23 mouse cellular contexts compared by ENCODE assay signal in the genomic region with DNA sequence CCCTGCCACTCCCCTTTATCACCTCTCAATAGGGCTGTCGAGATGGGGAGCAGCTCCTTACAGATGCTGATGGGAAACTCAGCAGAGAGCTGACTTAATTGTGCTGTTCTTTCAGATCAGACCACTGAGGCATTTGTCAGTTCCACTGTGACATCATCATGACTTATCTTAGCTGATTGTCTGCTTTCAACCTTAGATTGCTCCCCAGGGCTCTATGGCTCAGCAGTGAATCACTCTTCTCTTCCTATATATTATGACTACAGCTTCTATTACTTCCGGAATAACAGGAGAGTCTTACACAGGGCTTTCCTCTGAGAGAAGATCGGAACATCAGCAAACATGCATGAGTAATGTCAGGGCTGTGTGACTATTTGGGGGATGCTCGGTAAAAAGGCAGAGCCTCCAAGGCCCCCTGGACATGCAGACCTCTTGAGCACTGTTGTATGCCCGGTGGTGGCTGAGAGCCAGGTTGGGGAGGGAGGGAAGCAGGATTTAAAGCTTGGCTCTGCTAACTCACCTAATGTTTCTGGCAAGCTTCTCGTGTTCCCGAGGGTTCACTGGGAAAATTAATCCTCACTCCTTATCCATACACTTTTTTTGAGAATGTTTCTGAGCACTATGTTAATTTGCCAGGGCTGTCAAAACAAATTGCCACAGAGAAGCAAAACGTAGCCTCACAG.
DNase-seq lines count a peak whose midpoint lies in the region; ATAC-seq and TF ChIP-seq lines count a peak whose summit lies in the region.
"Had no signal": no experiment of that assay in that cellular context is flagged by ENCODE, and none has a peak within 500 bp of the region (broad histone marks: within the 10 kb centered on the region; RNA-seq: fewer than 3 reads in every experiment).

No protein-coding gene starts in this region.

- peak; percentile 56 for DNase-seq in cerebellum, adult 11-12 months
- DNase-seq in hindbrain, postnatal 0 days (ENCODE audit: low spot score): peak; percentile 49
- DNase-seq in R1 (ENCODE audit: low read depth, low spot score): peak; percentile 72
- peak; percentile 69 to 84 for DNase-seq in cerebellum, postnatal 10 days
- DNase-seq in right cerebral cortex, postnatal 14 days: no peak
- DNase-seq: adrenal gland, postnatal 25 days; embryo, embryonic 11 days; heart, adult 18-20 months; heart, postnatal 4 days; kidney, adult 11 months; kidney, postnatal 14 days; layer of hippocampus, adult 9-11 months; liver, postnatal 0 days; lung, postnatal 14 days; thymus, postnatal 4 days had no signal

- no peaks in the 10 kb centered on the region for H3K36me3 ChIP-seq in hindbrain, postnatal 0 days (ENCODE audit: insufficient read depth, low read length)
- no peaks in the 10 kb centered on the region for H3K36me3 ChIP-seq in hindbrain, embryonic 13.5 days
- no peaks in the 10 kb centered on the region for H3K36me3 ChIP-seq in kidney, embryonic 14.5 days (ENCODE audit: control insufficient read depth, insufficient read depth, low read length)
- H3K36me3 ChIP-seq: embryonic facial prominence, embryonic 15.5 days; forebrain, embryonic 15.5 days; limb, embryonic 15.5 days; midbrain, embryonic 15.5 days had no signal

- 23% methylated on average over 8 of the region's 8 CpGs for WGBS in hindbrain, postnatal 0 days
- 22% methylated on average over 8 of the region's 8 CpGs for WGBS in hindbrain, embryonic 13.5 days
- 23% methylated on average over 8 of the region's 8 CpGs for WGBS in kidney, embryonic 14.5 days

- H3K4me1 ChIP-seq in hindbrain, postnatal 0 days (ENCODE audit: insufficient read depth, low read length): peaks cover 7% of the 10 kb centered on the region
- H3K4me1 ChIP-seq in hindbrain, embryonic 13.5 days (replicated peaks): peaks cover 27% of the 10 kb centered on the region
- H3K4me1 ChIP-seq in kidney, embryonic 14.5 days (ENCODE audit: control insufficient read depth, insufficient read depth, low read length): no peaks in the 10 kb centered on the region
- H3K4me1 ChIP-seq: embryonic facial prominence, embryonic 15.5 days; limb, embryonic 15.5 days; megakaryocyte, embryonic 14.5 days had no signal

- no peaks in the 10 kb centered on the region for H3K27me3 ChIP-seq in hindbrain, postnatal 0 days (ENCODE audit: insufficient read depth, low read length)
- no peaks in the 10 kb centered on the region for H3K27me3 ChIP-seq in hindbrain, embryonic 13.5 days
- no peaks in the 10 kb centered on the region for H3K27me3 ChIP-seq in kidney, embryonic 14.5 days (ENCODE audit: control insufficient read depth, insufficient read depth, low read length)
- H3K27me3 ChIP-seq: embryonic facial prominence, embryonic 15.5 days; forebrain, embryonic 15.5 days; limb, embryonic 15.5 days; megakaryocyte, embryonic 14.5 days; midbrain, embryonic 15.5 days had no signal

- no peak overlapping the region for H3K4me3 ChIP-seq in hindbrain, postnatal 0 days (ENCODE audit: low read length)
- H3K4me3 ChIP-seq in hindbrain, embryonic 13.5 days: no peak overlapping the region
- H3K4me3 ChIP-seq in kidney, embryonic 14.5 days (ENCODE audit: low read length): no peak overlapping the region
- H3K4me3 ChIP-seq: embryonic facial prominence, embryonic 15.5 days; forebrain, embryonic 15.5 days; limb, embryonic 15.5 days; megakaryocyte, embryonic 14.5 days; midbrain, embryonic 15.5 days had no signal

- no peak overlapping the region for H3K4me2 ChIP-seq in hindbrain, postnatal 0 days (ENCODE audit: low read depth, low read length)
- no peak overlapping the region for H3K4me2 ChIP-seq in hindbrain, embryonic 13.5 days
- no peak overlapping the region for H3K4me2 ChIP-seq in kidney, embryonic 14.5 days (replicated peaks; ENCODE audit: low read depth, low read length)
- H3K4me2 ChIP-seq: embryonic facial prominence, embryonic 15.5 days; forebrain, embryonic 15.5 days; limb, embryonic 15.5 days; midbrain, embryonic 15.5 days had no signal

- no peaks in the 10 kb centered on the region for H3K9me3 ChIP-seq in hindbrain, postnatal 0 days (ENCODE audit: low read length)
- H3K9me3 ChIP-seq in hindbrain, embryonic 13.5 days: no peaks in the 10 kb centered on the region
- H3K9me3 ChIP-seq in kidney, embryonic 14.5 days (ENCODE audit: control insufficient read depth, low read length): no peaks in the 10 kb centered on the region
- H3K9me3 ChIP-seq: embryonic facial prominence, embryonic 15.5 days; forebrain, embryonic 15.5 days; limb, embryonic 15.5 days; midbrain, embryonic 15.5 days had no signal

- H3K9ac ChIP-seq in hindbrain, postnatal 0 days (replicated peaks; ENCODE audit: low read length): no peak overlapping the region
- H3K9ac ChIP-seq in hindbrain, embryonic 13.5 days: no peak overlapping the region
- H3K9ac ChIP-seq in kidney, embryonic 14.5 days (ENCODE audit: low read depth, low read length): no peak overlapping the region
- H3K9ac ChIP-seq: embryonic facial prominence, embryonic 15.5 days; forebrain, embryonic 15.5 days; limb, embryonic 15.5 days; liver, postnatal 0 days; midbrain, embryonic 15.5 days had no signal

- H3K27ac ChIP-seq in hindbrain, postnatal 0 days: no peak overlapping the region
- H3K27ac ChIP-seq in hindbrain, embryonic 13.5 days: no peak overlapping the region
- H3K27ac ChIP-seq in kidney, embryonic 14.5 days (ENCODE audit: low read depth, low read length): no peak overlapping the region
- H3K27ac ChIP-seq: embryonic facial prominence, embryonic 15.5 days; forebrain, embryonic 15.5 days; limb, embryonic 15.5 days; midbrain, embryonic 15.5 days had no signal

- TF ChIP-seq CTCF in hindbrain, postnatal 0 days (IDR thresholded peaks at IDR 0.05; ENCODE audit: low read depth): no peak

- ATAC-seq in cerebellum, adult (ENCODE audit: insufficient number of reproducible peaks, low FRiP score, low TSS enrichment): no peak
- ATAC-seq in hindbrain, postnatal 0 days: no peak
- ATAC-seq in hindbrain, embryonic 13.5 days (ENCODE audit: low FRiP score): no peak
- ATAC-seq in kidney, embryonic 14.5 days (ENCODE audit: low FRiP score, low TSS enrichment): no peak
- ATAC-seq: forebrain, embryonic 15.5 days; liver, postnatal 0 days; midbrain, embryonic 15.5 days had no signal
